Mouse (Mus musculus) lung, embryonic 14.5 days (tissue): ENCODE results near the gene Arhgef10l. TPM values are rescaled to one million over a fixed set of nuclear protein-coding genes. Genes with fewer than 3 reads are reported as not detected.

Experiments
- ATAC-seq: fragments of 200-750 bp; cut with Nextera tagmentation; 2 replicates; pipeline ENCODE4 v1.8.0; 2017; ENCODE audit warnings: mild to moderate bottlenecking, moderate TSS enrichment, moderate library complexity; ENCODE audit not compliant: insufficient read depth
- DNase-seq: peaks from one replicate; pipeline ENCODE4 v3.0.0-alpha.2; 2015
- H3K27ac ChIP-seq: fragments of 300-500 bp; sonication (generic); 2 replicates; pipeline ENCODE4 v1.5.1; 2014; ENCODE audit warnings: low read depth, mild to moderate bottlenecking, moderate library complexity
- H3K27me3 ChIP-seq: fragments of 300-500 bp; sonication (generic); 2 replicates; pipeline ENCODE4 v1.6.1; 2014; ENCODE audit warnings: low read length, control low read depth; ENCODE audit not compliant: insufficient read depth
- H3K36me3 ChIP-seq: fragments of 300-500 bp; sonication (generic); 2 replicates; pipeline ENCODE4 v1.6.1; 2014; ENCODE audit warnings: control low read depth; ENCODE audit not compliant: insufficient read depth
- H3K4me1 ChIP-seq: fragments of 300-500 bp; sonication (generic); 2 replicates; pipeline ENCODE4 v1.6.1; 2014; ENCODE audit warnings: antibody characterized with exemption, control low read depth; ENCODE audit not compliant: insufficient read depth
- H3K4me2 ChIP-seq: fragments of 300-500 bp; sonication (generic); 2 replicates; pipeline ENCODE4 v1.6.1; 2014; ENCODE audit warnings: mild to moderate bottlenecking
- H3K4me3 ChIP-seq: fragments of 300-500 bp; sonication (generic); 2 replicates; pipeline ENCODE4 v1.5.1; 2014; ENCODE audit warnings: low read depth, low read length
- H3K9ac ChIP-seq: fragments of 300-500 bp; sonication (generic); 2 replicates; pipeline ENCODE4 v1.6.1; 2014
- H3K9me3 ChIP-seq: fragments of 300-500 bp; sonication (generic); 2 replicates; pipeline ENCODE4 v1.6.1; 2016; ENCODE audit warnings: low read depth, low read length, control low read depth
- CTCF ChIP-seq: IDR thresholded peaks from 2 replicates; pipeline ENCODE4 v1.5.1; 2016; ENCODE audit warnings: antibody characterized with exemption, low read depth
- WGBS: fragments of 180-500 bp; shearing (Covaris S2); extraction: QIAGEN DNeasy Blood & Tissue Kit; methylation state at CpG from one replicate; pipeline ENCODE4 v1.1.7; 2014; 5-methylcytosine and 5-hydroxymethylcytosine counted together
- polyA plus RNA-seq: library from polyadenylated mRNA; unstranded; fragments of >200 nt; fragmentation: Nextera tagmentation; extraction: Ambion mirVana; gene quantifications from 2 replicates; pipeline ENCODE4 v1.2.1, GENCODE M21; 2014

The Arhgef10l gene
- polyA plus RNA-seq = 13.5 and 16.1 TPM in 2 replicates

DNA sequence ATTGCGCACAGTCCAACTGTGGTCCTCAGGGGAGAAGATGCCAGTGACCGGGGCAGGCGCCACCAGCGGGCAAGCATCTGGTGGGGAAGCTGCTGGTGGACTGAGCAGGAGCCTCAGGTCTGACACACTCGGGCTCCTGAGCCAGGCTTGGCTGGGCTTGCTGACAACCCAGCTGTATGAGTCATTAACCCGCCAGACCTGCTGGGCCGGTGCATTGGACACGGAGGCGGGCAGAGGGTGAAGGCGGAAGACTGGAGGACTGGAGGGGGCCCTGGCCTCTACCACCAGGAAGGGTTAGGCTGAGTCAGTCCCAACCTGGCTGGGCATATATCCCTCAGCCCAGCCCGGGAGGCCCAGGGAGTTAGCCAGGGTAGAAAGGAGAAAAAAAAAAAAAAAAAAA is at the start of gene Arhgef10l:
Gene Arhgef10l, minus strand, starts transcription at position 253 of the 400 bp plus-strand sequence.
- no peak within 1 kb of the TSS for H3K4me3 ChIP-seq
- peaks cover 8% of the 10 kb centered on the region for H3K4me1 ChIP-seq
- no peaks in the 10 kb centered on the region for H3K36me3 ChIP-seq
- DNase-seq (peak; percentile 74), ATAC-seq (peak; percentile 57)
- no peak for TF ChIP-seq CTCF
- no peaks in the 10 kb centered on the region for H3K27me3 ChIP-seq
- H3K9me3 ChIP-seq = no peaks in the 10 kb centered on the region
- no peak within 1 kb of the TSS for H3K4me2 ChIP-seq
- 54% methylated on average over 11 of the region's 11 CpGs for WGBS
- 0 out of 2 replicates have a peak within 1 kb of the TSS, but pooled peaks have one; percentile 7 for H3K27ac ChIP-seq
- no peak within 1 kb of the TSS for H3K9ac ChIP-seq

DNA sequence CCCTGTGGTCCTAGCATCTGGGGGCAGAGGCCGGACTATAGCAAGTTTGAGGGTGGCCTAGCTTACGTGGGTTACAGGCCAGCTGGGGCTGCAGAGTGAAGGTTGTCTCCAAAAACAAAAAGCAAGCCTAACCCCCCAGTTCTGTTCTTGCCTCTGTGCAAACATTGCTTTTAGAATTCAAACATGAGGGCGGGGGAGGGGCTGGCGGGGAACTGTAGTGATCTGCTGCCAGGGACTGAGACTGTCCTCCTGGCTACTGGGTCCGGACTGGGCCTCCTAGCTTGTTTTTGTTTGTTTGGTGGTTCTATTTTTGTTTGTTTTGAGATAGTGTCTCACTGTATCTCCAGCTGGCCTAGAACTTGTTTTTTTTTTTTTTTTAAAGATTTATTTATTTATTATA is 48.8 kb upstream of the Arhgef10l start:
- no peak for TF ChIP-seq CTCF
- no peak overlapping the region for H3K9ac ChIP-seq
- no peak overlapping the region for H3K4me3 ChIP-seq
- DNase-seq (no peak), ATAC-seq (no peak)
- no peaks in the 10 kb centered on the region for H3K9me3 ChIP-seq
- H3K27me3 ChIP-seq = no peaks in the 10 kb centered on the region
- H3K36me3 ChIP-seq = peaks cover 99% of the 10 kb centered on the region
- H3K27ac ChIP-seq = no peak overlapping the region; the same call in 1 of the 2 replicates
- H3K4me2 ChIP-seq = no peak overlapping the region
- 56% methylated on average over 5 of the region's 5 CpGs for WGBS
- H3K4me1 ChIP-seq = peaks cover 8% of the 10 kb centered on the region; the same call in 1 of the 2 replicates

DNA sequence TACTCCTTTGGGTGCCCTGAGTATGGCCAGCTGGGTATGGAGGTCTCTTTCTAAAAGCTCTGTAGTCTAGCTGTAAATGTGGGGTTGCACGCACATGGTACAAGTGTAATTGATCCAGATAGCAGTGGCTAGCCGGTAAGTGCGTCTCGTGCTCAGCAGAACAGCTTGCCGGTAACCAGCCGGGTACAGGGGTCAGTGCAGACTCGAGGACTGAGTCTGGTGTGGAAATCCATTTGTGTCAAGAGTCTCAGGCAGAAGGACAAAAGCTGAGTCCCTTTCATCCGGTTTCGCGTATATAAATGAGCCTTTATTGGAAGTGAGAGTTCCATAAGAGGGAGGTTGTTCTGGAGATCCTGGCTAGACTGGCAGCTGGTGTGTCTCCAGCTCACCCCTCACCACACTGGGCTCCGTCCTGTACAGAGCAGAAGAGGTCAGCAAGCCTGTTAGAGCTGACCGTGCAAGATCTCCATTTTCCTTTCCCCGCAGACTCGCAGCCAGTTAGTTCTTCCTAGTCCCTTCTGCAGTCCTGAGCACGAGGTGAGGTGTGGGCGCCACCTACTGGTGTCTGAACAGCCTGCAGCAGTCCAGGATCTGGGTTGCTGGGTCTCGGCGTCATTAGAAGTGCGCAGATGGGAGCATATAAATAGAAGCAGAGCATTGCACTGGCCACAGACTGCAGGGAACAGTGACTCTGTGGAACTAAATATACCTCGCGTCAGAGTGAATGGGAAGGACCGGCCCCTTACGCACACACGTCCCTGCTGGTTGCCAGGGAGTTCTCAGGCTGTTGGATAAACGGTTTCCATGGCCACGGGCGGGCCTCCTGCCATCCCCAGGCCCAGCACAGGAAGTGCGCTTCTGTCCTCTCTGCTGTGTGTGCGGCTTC is 47.9 kb upstream of the Arhgef10l start:
- no peak overlapping the region for H3K4me3 ChIP-seq
- no peaks in the 10 kb centered on the region for H3K9me3 ChIP-seq
- H3K36me3 ChIP-seq = peaks cover 99% of the 10 kb centered on the region
- TF ChIP-seq CTCF = peak; percentile 97
- WGBS = 30% methylated on average over 29 of the region's 29 CpGs
- no peaks in the 10 kb centered on the region for H3K27me3 ChIP-seq
- H3K4me2 ChIP-seq = no peak overlapping the region
- DNase-seq (peak; percentile 97), ATAC-seq (peak; percentile 93)
- H3K4me1 ChIP-seq = peaks cover 8% of the 10 kb centered on the region; the same call in 1 of the 2 replicates
- peak overlapping the region; percentile 77 for H3K27ac ChIP-seq
- H3K9ac ChIP-seq = no peak overlapping the region; the same call in 1 of the 2 replicates

DNA sequence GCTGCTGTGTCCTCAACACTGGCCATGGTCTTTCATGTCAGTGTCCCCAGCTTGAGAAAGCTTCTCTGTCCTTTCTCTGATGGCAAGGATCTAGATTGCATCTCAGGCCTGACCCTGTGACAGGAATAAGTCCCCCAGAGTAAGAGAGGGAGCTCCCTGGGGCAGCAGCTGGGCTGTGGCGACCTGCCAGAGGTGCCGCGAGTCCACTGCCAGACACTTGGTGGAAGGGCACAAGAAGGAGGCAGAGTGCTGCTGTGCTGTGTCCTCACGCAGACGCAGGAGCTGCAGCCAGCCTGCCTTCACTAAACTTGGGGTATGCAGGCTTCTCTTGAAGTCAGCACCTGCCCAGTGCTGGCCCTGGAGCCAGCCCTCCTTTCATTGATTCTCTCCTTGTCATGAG is 45.5 kb upstream of the Arhgef10l start:
- H3K9ac ChIP-seq = no peak overlapping the region
- no peak overlapping the region for H3K4me3 ChIP-seq
- H3K4me2 ChIP-seq = no peak overlapping the region
- peaks cover 99% of the 10 kb centered on the region for H3K36me3 ChIP-seq
- peak; percentile 23 for DNase-seq
- peaks cover 11% of the 10 kb centered on the region; the same call in 1 of the 2 replicates for H3K4me1 ChIP-seq
- no peak for ATAC-seq
- no peaks in the 10 kb centered on the region for H3K27me3 ChIP-seq
- H3K9me3 ChIP-seq = no peaks in the 10 kb centered on the region
- no peak for TF ChIP-seq CTCF
- no peak overlapping the region for H3K27ac ChIP-seq
- WGBS = 67% methylated on average over 5 of the region's 5 CpGs

DNA sequence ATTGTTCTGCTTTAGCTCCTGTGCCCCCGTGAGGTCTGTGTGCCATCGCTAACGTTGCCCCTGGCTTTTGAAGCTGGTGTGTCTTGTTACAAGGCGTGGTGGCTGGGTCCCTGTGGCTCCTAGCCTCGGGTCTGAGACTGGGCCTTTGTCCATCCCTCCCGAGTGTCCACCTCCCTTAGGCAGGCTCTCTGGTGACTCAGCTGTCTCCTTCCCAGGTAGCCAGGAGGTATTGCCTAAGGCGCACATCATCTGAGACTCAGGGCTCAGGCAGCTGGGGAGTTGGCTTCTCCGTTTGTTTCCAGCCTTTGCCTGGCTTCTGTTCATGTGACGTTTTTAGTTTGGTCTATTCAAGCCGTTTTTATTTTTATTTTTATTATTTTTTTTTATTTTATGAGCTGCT is 45.0 kb upstream of the Arhgef10l start:
- TF ChIP-seq CTCF = no peak
- WGBS = 77% methylated on average over 10 of the region's 10 CpGs
- no peak overlapping the region for H3K4me3 ChIP-seq
- H3K36me3 ChIP-seq = peaks cover 99% of the 10 kb centered on the region
- H3K4me1 ChIP-seq = peaks cover 11% of the 10 kb centered on the region; the same call in 1 of the 2 replicates
- no peak overlapping the region for H3K9ac ChIP-seq
- no peaks in the 10 kb centered on the region for H3K27me3 ChIP-seq
- DNase-seq (no peak), ATAC-seq (no peak)
- no peak overlapping the region for H3K27ac ChIP-seq
- H3K9me3 ChIP-seq = no peaks in the 10 kb centered on the region
- no peak overlapping the region for H3K4me2 ChIP-seq

DNA sequence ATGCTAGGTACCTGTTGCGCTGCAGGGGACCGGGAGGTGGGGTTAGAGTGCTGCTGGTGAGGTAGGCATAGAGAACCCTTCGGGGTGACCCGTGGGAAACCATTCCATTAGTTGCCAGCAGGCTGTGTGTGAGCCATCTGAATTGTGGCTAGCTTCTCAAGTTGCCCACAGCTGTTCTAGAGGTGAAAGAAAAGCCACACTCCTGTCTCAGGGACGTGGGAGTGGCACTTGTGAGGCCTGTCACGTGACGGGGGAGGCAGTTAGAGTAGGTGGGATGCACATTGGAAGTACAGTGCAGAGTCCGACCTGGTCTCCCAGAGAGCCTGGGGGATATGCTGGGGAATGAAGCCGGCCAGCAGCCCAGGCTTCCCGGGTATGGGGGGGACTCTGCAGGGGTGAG is 43.8 kb upstream of the Arhgef10l start:
- Histone ChIP-seq H3K9ac (no peak overlapping the region), H3K4me2 (no peak overlapping the region), H3K9me3 (no peaks in the 10 kb centered on the region), H3K27ac (no peak overlapping the region), H3K27me3 (no peaks in the 10 kb centered on the region), H3K36me3 (peaks cover 100% of the 10 kb centered on the region), H3K4me1 (peaks cover 11% of the 10 kb centered on the region; the same call in 1 of the 2 replicates), H3K4me3 (no peak overlapping the region)
- 76% methylated on average over 10 of the region's 10 CpGs for WGBS
- ATAC-seq (no peak), DNase-seq (no peak)
- no peak for TF ChIP-seq CTCF

DNA sequence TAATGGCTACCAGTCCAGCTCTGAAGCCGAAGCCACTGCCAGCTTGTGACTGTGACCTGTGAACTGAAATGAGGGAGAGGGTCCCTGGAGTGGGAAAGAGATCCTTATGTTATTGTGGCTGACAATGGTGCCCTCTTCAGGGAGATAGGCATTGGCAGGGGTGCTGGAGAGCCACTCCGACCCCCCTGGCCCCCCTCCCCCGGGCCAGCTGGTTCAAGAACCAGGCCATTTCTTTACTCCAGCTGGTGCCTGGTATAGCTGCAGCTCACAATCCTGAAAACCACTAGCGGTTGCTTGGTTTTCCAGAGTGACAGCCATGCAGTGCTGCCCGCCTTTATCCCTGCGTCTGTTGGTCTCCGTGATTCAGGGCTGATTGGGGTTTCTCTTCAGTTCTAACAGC is 43.3 kb upstream of the Arhgef10l start:
- no peak overlapping the region for H3K4me3 ChIP-seq
- H3K4me1 ChIP-seq = peaks cover 10% of the 10 kb centered on the region; the same call in 1 of the 2 replicates
- 75% methylated on average over 7 of the region's 7 CpGs for WGBS
- H3K9me3 ChIP-seq = no peaks in the 10 kb centered on the region
- no peak for ATAC-seq
- no peak for TF ChIP-seq CTCF
- H3K9ac ChIP-seq = no peak overlapping the region
- DNase-seq = no peak
- peaks cover 96% of the 10 kb centered on the region for H3K36me3 ChIP-seq
- no peak overlapping the region for H3K27ac ChIP-seq
- H3K27me3 ChIP-seq = no peaks in the 10 kb centered on the region
- H3K4me2 ChIP-seq = no peak overlapping the region
